Mouse (Mus musculus): Measurements from ENCODE around the gene Ssr2. TPM values are rescaled to one million over a fixed set of nuclear protein-coding genes. Genes with fewer than 3 reads are reported as not detected.

Gene Ssr2
- 118 and 135 TPM in 2 replicates for polyA plus RNA-seq (2016; fragmentation: Nextera tagmentation; extraction: Ambion mirVana)

- no peak within 1 kb of the TSS for H3K4me2 ChIP-seq
- no peak within 1 kb of the TSS for H3K27ac ChIP-seq
- no peak for ATAC-seq (ENCODE audit: low FRiP score)
- H3K9ac ChIP-seq, result no peak within 1 kb of the TSS
- H3K9me3 ChIP-seq, result no peaks in the 10 kb centered on the region
- H3K4me3 ChIP-seq (replicated peaks), result no peak within 1 kb of the TSS
- H3K36me3 ChIP-seq (replicated peaks), result peaks cover 5% of the 10 kb centered on the region; the same call in 1 of the 2 replicates
- 93% methylated on average over 3 of the region's 3 CpGs for WGBS
- H3K27me3 ChIP-seq, result no peaks in the 10 kb centered on the region
- peaks cover 10% of the 10 kb centered on the region for H3K4me1 ChIP-seq
Measured at GRCm38 (mm10) chr3:88575540-88575939, at the start of gene Ssr2. Ssr2 (plus strand) TSS chr3:88575876.

GRCm38 (mm10) chr3:88526157-88527131 is 49.2 kb upstream of the Ssr2 start:
- no peak overlapping the region; the same call in 1 of the 2 replicates for H3K27ac ChIP-seq
- peak overlapping the region; percentile 36; the same call in 1 of the 2 replicates for H3K9ac ChIP-seq
- H3K4me1 ChIP-seq, result peaks cover 54% of the 10 kb centered on the region

DNA sequence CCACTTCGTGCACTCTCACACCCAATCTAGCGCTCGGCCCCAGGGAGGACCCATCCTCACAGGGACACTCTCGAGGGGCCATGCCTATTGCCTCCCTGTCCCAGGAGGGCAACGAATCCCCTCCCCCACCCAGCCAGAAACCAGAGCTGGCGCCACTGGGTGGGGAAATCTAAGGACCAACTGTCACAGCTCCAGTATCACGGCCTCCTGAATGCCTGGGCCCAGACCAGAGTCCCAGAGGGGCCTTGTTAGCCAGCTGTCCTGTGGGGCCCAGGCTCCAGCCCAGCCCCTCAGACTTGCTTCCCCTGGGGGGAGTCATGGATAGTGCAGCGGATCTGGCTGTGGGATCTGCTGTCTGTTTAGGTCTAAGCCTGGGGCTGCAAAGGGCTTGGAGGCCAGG is 48.1 kb upstream of the Ssr2 start:
- peak overlapping the region; percentile 93 for H3K4me2 ChIP-seq
- H3K27me3 ChIP-seq, result no peaks in the 10 kb centered on the region
- H3K4me1 ChIP-seq, result peaks cover 51% of the 10 kb centered on the region
- H3K4me3 ChIP-seq (replicated peaks), result peak overlapping the region; percentile 19
- no peak for ATAC-seq (ENCODE audit: low FRiP score)
- H3K36me3 ChIP-seq (replicated peaks), result peaks cover 20% of the 10 kb centered on the region
- peak overlapping the region; percentile 77 for H3K27ac ChIP-seq
- 32% methylated on average over 8 of the region's 8 CpGs for WGBS
- H3K9ac ChIP-seq, result peak overlapping the region; percentile 59
- no peaks in the 10 kb centered on the region for H3K9me3 ChIP-seq

More at GRCm38 (mm10) chr3:88526157-88527131, 49.2 kb upstream of the Ssr2 start:
- Histone ChIP-seq H3K27me3 (no peaks in the 10 kb centered on the region), H3K4me2 (peak overlapping the region; percentile 33), H3K9me3 (no peaks in the 10 kb centered on the region), H3K36me3 (replicated peaks) (peaks cover 20% of the 10 kb centered on the region), H3K4me3 (replicated peaks) (peak overlapping the region; percentile 10; the same call in 1 of the 2 replicates)
- whole genome bisulfite sequencing, result 29% methylated on average over 17 of the region's 17 CpGs
- peak; percentile 67 for ATAC-seq (ENCODE audit: low FRiP score)

DNA sequence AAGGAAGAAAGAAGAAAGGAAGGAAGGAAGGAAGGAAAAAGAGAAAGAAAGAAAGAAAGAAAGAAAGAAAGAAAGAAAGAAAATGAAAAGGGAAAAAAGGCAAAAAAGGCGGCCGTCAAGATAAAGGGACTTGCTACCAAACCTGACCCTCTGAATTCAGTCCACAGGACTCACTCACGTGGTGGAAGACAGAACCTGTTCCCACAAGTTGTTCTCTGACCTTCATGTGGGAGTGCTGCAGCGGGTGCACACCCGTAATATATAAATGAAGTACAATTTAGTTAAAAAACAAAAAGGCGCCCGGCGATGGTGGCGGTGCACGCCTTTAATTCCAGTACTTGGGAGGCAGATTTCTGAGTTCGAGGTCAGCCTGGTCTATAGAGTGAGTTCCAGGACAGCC is 47.0 kb upstream of the Ssr2 start:
- no peak overlapping the region for H3K27ac ChIP-seq

DNA sequence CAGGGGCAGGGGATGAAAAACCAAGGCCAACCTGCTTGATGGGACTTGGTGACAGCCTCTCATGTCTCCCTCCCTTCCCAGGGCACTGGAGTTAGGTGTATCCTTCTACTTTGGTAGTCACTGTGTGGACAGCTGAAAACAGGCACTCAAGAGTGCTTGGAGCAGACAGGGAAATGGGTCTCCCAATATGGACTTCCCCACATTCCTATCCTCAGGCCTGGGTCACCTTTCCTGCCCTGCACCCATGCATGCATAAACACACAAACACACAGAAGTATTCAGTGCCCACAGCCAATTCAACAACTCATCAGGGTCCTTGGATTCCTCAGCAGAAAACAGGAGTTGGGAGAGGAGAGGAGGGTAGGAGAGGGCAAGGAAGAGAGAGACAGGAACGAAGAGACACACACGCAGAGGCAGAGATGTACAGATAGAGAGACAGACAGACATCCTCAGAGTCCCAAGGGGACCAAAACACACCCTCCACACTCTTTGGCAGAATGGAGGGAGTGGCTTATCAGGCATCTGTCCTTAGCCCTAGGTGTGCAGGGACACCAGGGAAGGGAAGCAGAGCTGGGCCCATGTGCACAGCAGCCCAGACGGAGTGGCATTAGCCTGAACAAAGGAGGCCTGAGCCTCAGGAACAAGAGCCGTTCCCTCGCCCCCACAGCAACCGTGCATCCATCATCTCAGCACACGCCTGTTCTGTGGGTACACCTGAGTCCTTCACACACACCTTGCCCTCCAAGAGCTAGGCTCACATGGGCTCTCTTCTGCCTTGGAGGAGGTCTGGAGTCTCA is 46.3 kb upstream of the Ssr2 start:
- no peaks in the 10 kb centered on the region for H3K27me3 ChIP-seq
- no peaks in the 10 kb centered on the region for H3K9me3 ChIP-seq
- WGBS, result 24% methylated on average over 7 of the region's 7 CpGs
- peak overlapping the region; percentile 99 for H3K9ac ChIP-seq
- peaks cover 8% of the 10 kb centered on the region for H3K36me3 ChIP-seq (replicated peaks)
- H3K27ac ChIP-seq, result peak overlapping the region; percentile 99
- no peak for ATAC-seq (ENCODE audit: low FRiP score)
- H3K4me1 ChIP-seq, result peaks cover 54% of the 10 kb centered on the region
- H3K4me3 ChIP-seq (replicated peaks), result peak overlapping the region; percentile 93
- H3K4me2 ChIP-seq, result peak overlapping the region; percentile 93

More for the DNA sequence above, 47.0 kb upstream of the Ssr2 start:
- no peak overlapping the region for H3K4me3 ChIP-seq (replicated peaks)
- no peaks in the 10 kb centered on the region for H3K27me3 ChIP-seq
- WGBS, result 81% methylated on average over 11 of the region's 11 CpGs
- peak overlapping the region; percentile 93; the same call in 1 of the 2 replicates for H3K4me2 ChIP-seq
- H3K9ac ChIP-seq, result peak overlapping the region; percentile 99; the same call in 1 of the 2 replicates
- H3K36me3 ChIP-seq (replicated peaks), result peaks cover 15% of the 10 kb centered on the region
- H3K4me1 ChIP-seq, result peaks cover 51% of the 10 kb centered on the region
- no peak for ATAC-seq (ENCODE audit: low FRiP score)
- no peaks in the 10 kb centered on the region for H3K9me3 ChIP-seq

- H3K9ac ChIP-seq, result peak overlapping the region; percentile 99
- no peaks in the 10 kb centered on the region for H3K9me3 ChIP-seq
- H3K27ac ChIP-seq, result peak overlapping the region; percentile 99
- 5% methylated on average over 11 of the region's 11 CpGs for WGBS
- ATAC-seq (ENCODE audit: low FRiP score), result no peak
- H3K27me3 ChIP-seq, result no peaks in the 10 kb centered on the region
- H3K4me2 ChIP-seq, result peak overlapping the region; percentile 93
- peak overlapping the region; percentile 93 for H3K4me3 ChIP-seq (replicated peaks)
- peaks cover 9% of the 10 kb centered on the region; the same call in 1 of the 2 replicates for H3K36me3 ChIP-seq (replicated peaks)
- peaks cover 62% of the 10 kb centered on the region for H3K4me1 ChIP-seq
Measured at GRCm38 (mm10) chr3:88530082-88530864, 45.4 kb upstream of the Ssr2 start.

- H3K4me1 ChIP-seq, result peaks cover 65% of the 10 kb centered on the region
- H3K9ac ChIP-seq, result peak overlapping the region; percentile 99
- ATAC-seq (ENCODE audit: low FRiP score), result peak; percentile 87
- peak overlapping the region; percentile 99 for H3K27ac ChIP-seq
- H3K27me3 ChIP-seq, result no peaks in the 10 kb centered on the region
- peak overlapping the region; percentile 93 for H3K4me2 ChIP-seq
- H3K36me3 ChIP-seq (replicated peaks), result peaks cover 21% of the 10 kb centered on the region
- 1% methylated on average over 58 of the region's 63 CpGs for WGBS
- peak overlapping the region; percentile 93 for H3K4me3 ChIP-seq (replicated peaks)
- no peaks in the 10 kb centered on the region for H3K9me3 ChIP-seq
Measured at GRCm38 (mm10) chr3:88531348-88532298, 44.1 kb upstream of the Ssr2 start.

GRCm38 (mm10) chr3:88532299-88532674 is 43.4 kb upstream of the Ssr2 start, which contains the start of gene Mex3a:
Mex3a (plus strand) TSS chr3:88532395.
- H3K9me3 ChIP-seq, result no peaks in the 10 kb centered on the region
- H3K4me3 ChIP-seq (replicated peaks), result peak within 1 kb of the TSS; percentile 93
- ATAC-seq (ENCODE audit: low FRiP score), result no peak
- H3K4me1 ChIP-seq, result peaks cover 66% of the 10 kb centered on the region
- H3K4me2 ChIP-seq, result peak within 1 kb of the TSS; percentile 93
- H3K27me3 ChIP-seq, result no peaks in the 10 kb centered on the region
- peaks cover 28% of the 10 kb centered on the region for H3K36me3 ChIP-seq (replicated peaks)
- peak within 1 kb of the TSS; percentile 99 for H3K9ac ChIP-seq
- under 1% methylated on average over 21 of the region's 31 CpGs for WGBS
- peak within 1 kb of the TSS; percentile 99 for H3K27ac ChIP-seq

GRCm38 (mm10) chr3:88532689-88533511 is 42.8 kb upstream of the Ssr2 start:
- peak; percentile 49 for ATAC-seq (ENCODE audit: low FRiP score)
- Histone ChIP-seq H3K36me3 (replicated peaks) (peaks cover 34% of the 10 kb centered on the region), H3K4me1 (peaks cover 66% of the 10 kb centered on the region), H3K27ac (peak overlapping the region; percentile 99), H3K4me2 (peak overlapping the region; percentile 93), H3K27me3 (no peaks in the 10 kb centered on the region), H3K9me3 (no peaks in the 10 kb centered on the region), H3K4me3 (replicated peaks) (peak overlapping the region; percentile 93), H3K9ac (peak overlapping the region; percentile 99)
- WGBS, result under 1% methylated on average over 40 of the region's 40 CpGs

DNA sequence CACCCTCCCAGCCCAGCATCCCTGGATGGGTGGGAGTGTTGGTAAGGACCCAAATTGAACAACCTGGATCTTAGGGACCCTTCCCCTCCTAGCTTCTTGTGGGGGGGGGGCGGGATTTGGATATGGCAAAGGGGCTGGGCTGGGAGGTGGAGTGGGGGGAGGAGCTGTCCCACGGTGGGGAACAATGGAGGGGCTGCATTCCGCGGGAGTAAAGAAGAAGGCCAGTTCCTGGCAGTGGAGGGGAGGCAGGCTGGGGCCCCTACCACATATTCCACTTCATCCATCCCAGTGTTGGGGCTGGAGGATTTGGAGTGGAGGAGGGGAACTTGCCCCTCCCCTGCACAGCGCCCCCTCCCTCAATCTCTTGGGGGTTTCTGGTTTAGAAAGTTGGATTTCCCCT is 42.0 kb upstream of the Ssr2 start:
- Histone ChIP-seq H3K9ac (peak overlapping the region; percentile 99), H3K27ac (peak overlapping the region; percentile 99), H3K27me3 (no peaks in the 10 kb centered on the region), H3K4me3 (replicated peaks) (peak overlapping the region; percentile 93), H3K4me1 (peaks cover 66% of the 10 kb centered on the region), H3K4me2 (peak overlapping the region; percentile 93), H3K9me3 (no peaks in the 10 kb centered on the region), H3K36me3 (replicated peaks) (peaks cover 42% of the 10 kb centered on the region)
- WGBS, result 0% methylated on average over 4 of the region's 5 CpGs
- no peak for ATAC-seq (ENCODE audit: low FRiP score)
